Mouse (Mus musculus) hindbrain, embryonic 13.5 days (tissue): ENCODE results near the gene Rae1. TPM values are rescaled to one million over a fixed set of nuclear protein-coding genes. Genes with fewer than 3 reads are reported as not detected.

Experiments
- ATAC-seq: fragments of 200-750 bp; cut with Nextera tagmentation; 2 replicates; pipeline ENCODE4 v1.8.0; 2017; ENCODE audit warnings: moderate TSS enrichment; ENCODE audit not compliant: low FRiP score
- H3K27ac ChIP-seq: fragments of 300-500 bp; sonication (generic); 2 replicates; pipeline ENCODE4 v1.5.1; 2015; ENCODE audit warnings: inconsistent platforms, mild to moderate bottlenecking, moderate library complexity
- H3K27me3 ChIP-seq: fragments of 300-500 bp; sonication (generic); 2 replicates; pipeline ENCODE4 v1.6.1; 2015; ENCODE audit warnings: mild to moderate bottlenecking, inconsistent platforms
- H3K36me3 ChIP-seq: fragments of 300-500 bp; sonication (generic); 2 replicates; pipeline ENCODE4 v1.6.1; 2015; ENCODE audit warnings: mild to moderate bottlenecking, inconsistent platforms
- H3K4me1 ChIP-seq: fragments of 300-500 bp; sonication (generic); replicated peaks from 2 replicates; pipeline ENCODE4 v1.6.1; 2015; ENCODE audit warnings: inconsistent platforms
- H3K4me2 ChIP-seq: fragments of 300-500 bp; sonication (generic); 2 replicates; pipeline ENCODE4 v1.6.1; 2015; ENCODE audit warnings: inconsistent platforms, mild to moderate bottlenecking, moderate library complexity
- H3K4me3 ChIP-seq: fragments of 300-500 bp; sonication (generic); 2 replicates; pipeline ENCODE4 v1.5.1; 2015; ENCODE audit warnings: mild to moderate bottlenecking, inconsistent platforms
- H3K9ac ChIP-seq: fragments of 300-500 bp; sonication (generic); 2 replicates; pipeline ENCODE4 v1.6.1; 2015; ENCODE audit warnings: mild to moderate bottlenecking, inconsistent platforms
- H3K9me3 ChIP-seq: fragments of 300-500 bp; sonication (generic); 2 replicates; pipeline ENCODE4 v1.6.1; 2016; ENCODE audit warnings: inconsistent platforms
- WGBS: fragments of 180-500 bp; shearing (Covaris S2); methylation state at CpG from one replicate; pipeline ENCODE4 v1.1.7; 2015; 5-methylcytosine and 5-hydroxymethylcytosine counted together
- polyA plus RNA-seq: library from polyadenylated mRNA; unstranded; fragments of >200 nt; fragmentation: Nextera tagmentation; extraction: Ambion mirVana; gene quantifications from 2 replicates; pipeline ENCODE4 v1.2.1, GENCODE M21; 2015

Rae1 gene
- polyA plus RNA-seq, 1 experiment from 2014 or later: 118 TPM

DNA sequence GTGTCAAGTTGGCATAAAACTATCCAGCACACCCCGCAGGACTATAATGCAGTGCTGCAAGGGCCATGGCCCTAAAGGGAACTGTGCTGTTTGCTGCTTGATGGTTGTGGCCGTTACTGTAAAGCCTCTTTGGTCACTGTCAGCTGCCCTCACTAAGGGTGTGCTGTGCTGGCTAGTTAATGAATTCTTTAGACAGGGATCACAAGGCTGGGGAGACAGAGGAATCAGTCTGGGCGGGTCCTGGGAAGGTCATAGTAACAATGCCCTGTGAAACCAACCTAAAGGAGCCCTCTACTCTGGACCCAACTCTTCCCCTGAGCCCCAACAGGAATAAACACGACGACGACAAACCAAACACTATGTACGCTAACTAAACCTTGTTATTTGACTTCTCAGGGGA, 1.4 kb upstream of the Rae1 start:
- Histone ChIP-seq H3K36me3 (peaks cover 15% of the 10 kb centered on the region), H3K27me3 (0 out of 2 replicates have a peak, but pooled peaks cover 5% of the 10 kb centered on the region), H3K27ac (no peak overlapping the region), H3K9ac (no peak overlapping the region), H3K9me3 (no peaks in the 10 kb centered on the region), H3K4me2 (no peak overlapping the region), H3K4me3 (no peak overlapping the region), H3K4me1 (peaks cover 18% of the 10 kb centered on the region)
- no peak for ATAC-seq
- WGBS: 70% methylated on average over 7 of the region's 7 CpGs

DNA sequence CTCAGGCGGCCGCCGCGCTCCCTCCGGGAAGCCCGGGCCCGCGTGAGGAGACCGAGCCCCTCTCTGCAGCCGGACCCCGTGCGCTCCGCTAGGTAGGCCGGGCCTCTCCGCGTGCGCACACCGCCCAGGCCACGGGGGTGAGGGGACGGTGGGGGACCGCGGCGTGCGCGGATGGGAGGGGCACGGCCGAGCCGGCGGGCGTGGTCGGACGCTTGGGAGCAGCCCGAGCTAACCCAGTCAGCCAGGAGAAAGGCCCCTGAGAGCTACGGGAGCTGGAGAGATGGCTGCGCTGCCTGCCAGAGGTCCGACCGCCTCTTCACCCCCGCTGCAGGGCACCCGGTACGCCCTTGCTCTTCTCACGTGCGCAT, 352 bp downstream of the Rae1 start:
- Histone ChIP-seq H3K4me2 (peak overlapping the region; percentile 86), H3K4me3 (peak overlapping the region; percentile 99), H3K27ac (peak overlapping the region; percentile 89), H3K27me3 (0 out of 2 replicates have a peak, but pooled peaks cover 5% of the 10 kb centered on the region), H3K36me3 (peaks cover 33% of the 10 kb centered on the region), H3K9ac (peak overlapping the region; percentile 97), H3K9me3 (no peaks in the 10 kb centered on the region), H3K4me1 (peaks cover 18% of the 10 kb centered on the region)
- 0% methylated on average over 40 of the region's 42 CpGs for WGBS
- peak; percentile 89 for ATAC-seq

DNA sequence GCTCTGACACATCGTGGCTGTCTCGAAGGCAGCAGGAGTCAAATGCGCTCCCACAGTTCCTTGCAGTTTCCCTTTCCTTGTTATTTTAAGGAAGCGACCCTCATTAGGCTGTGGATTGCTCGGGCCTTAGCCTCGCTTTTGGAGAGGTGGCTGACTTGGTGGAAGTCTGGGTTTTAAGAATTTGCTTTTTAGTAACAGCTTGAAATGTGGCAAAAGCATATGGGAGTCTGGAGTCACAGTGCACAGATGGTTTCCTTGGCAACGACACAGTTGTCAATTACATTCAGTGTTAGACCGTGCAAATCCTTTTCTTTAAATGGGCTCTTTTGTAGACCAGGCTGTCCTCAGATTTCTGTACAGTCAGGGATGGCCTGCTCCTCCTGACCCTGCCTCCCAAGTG, 1.0 kb downstream of the Rae1 start:
- 0 out of 2 replicates have a peak, but pooled peaks cover 5% of the 10 kb centered on the region for H3K27me3 ChIP-seq
- H3K27ac ChIP-seq: no peak overlapping the region
- WGBS: 21% methylated on average over 8 of the region's 8 CpGs
- H3K4me3 ChIP-seq: peak overlapping the region; percentile 99
- ATAC-seq: no peak
- peaks cover 18% of the 10 kb centered on the region for H3K4me1 ChIP-seq
- no peaks in the 10 kb centered on the region for H3K9me3 ChIP-seq
- H3K36me3 ChIP-seq: peaks cover 39% of the 10 kb centered on the region
- peak overlapping the region; percentile 86 for H3K4me2 ChIP-seq
- peak overlapping the region; percentile 97 for H3K9ac ChIP-seq

DNA sequence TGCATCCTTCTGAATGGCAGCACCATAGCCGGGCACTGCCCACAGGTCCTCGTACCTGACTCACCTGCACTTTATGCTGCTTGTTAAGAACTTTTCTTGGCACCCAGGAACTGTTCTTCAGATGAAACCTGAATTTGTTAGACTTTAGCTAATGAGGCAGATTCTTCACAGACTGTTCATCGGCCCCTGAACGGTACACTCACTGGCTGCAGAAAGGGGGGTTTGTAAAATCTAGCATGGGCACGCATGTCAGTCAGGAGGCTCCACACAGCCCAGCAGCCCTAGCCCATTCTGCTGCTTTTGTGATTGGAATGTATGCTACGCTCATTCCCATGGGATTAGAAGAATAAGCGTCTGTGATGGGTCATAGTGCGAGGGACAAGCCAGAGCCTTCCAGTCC, 3.8 kb downstream of the Rae1 start:
- 91% methylated on average over 8 of the region's 8 CpGs for WGBS
- Histone ChIP-seq H3K27me3 (no peaks in the 10 kb centered on the region), H3K9me3 (no peaks in the 10 kb centered on the region), H3K4me1 (peaks cover 18% of the 10 kb centered on the region), H3K27ac (no peak overlapping the region), H3K4me3 (no peak overlapping the region), H3K36me3 (peaks cover 67% of the 10 kb centered on the region), H3K9ac (no peak overlapping the region), H3K4me2 (no peak overlapping the region)
- no peak for ATAC-seq

DNA sequence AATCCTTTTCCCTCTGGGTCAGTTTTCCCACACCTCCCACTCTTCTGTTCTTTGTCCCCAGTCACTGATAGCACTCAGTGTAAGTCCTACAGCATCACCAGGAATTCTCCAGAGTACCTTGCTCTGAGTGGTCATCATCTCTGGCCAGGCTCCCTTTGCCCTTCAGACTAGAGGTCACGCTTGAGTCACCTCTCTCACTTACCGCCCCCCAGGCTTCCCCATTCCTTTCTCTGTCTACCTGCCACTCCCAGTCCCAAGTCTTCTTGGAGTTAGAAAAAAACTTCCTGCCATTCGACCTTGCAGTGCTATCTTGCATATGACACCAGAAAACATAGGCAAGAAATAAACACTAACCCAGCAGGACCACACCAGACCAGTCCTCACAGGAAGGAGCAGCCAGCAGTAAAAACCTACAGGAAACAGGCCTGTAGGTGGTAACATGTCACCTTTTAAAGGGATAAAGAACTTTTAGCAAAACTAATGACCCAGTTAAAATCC, 10.4 kb downstream of the Rae1 start:
- Histone ChIP-seq H3K4me3 (no peak overlapping the region), H3K27ac (no peak overlapping the region), H3K4me1 (no peaks in the 10 kb centered on the region), H3K27me3 (no peaks in the 10 kb centered on the region), H3K36me3 (peaks cover 99% of the 10 kb centered on the region), H3K9ac (no peak overlapping the region), H3K4me2 (no peak overlapping the region), H3K9me3 (no peaks in the 10 kb centered on the region)
- ATAC-seq: no peak
- 79% methylated on average over 3 of the region's 3 CpGs for WGBS

DNA sequence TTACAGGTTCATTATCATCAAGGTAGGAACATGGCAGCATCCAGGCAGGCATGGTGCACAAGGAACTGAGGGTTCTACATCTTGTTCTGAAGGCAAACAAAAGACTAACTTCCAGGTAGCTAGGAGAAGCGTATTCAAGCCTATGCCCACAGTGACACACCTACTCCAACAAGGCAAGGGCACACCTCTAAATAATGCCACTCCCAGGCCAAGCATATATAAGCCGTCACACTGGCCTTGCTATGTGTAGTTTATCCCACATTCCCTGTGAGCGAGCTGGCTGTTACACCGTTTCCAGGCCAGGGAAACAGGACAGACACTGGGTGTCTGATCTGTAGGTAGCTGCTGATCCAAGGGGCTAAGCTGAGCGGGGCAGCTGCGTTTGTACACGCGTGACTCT, 11.5 kb downstream of the Rae1 start:
- H3K27me3 ChIP-seq: no peaks in the 10 kb centered on the region
- 97% methylated on average over 8 of the region's 8 CpGs for WGBS

DNA sequence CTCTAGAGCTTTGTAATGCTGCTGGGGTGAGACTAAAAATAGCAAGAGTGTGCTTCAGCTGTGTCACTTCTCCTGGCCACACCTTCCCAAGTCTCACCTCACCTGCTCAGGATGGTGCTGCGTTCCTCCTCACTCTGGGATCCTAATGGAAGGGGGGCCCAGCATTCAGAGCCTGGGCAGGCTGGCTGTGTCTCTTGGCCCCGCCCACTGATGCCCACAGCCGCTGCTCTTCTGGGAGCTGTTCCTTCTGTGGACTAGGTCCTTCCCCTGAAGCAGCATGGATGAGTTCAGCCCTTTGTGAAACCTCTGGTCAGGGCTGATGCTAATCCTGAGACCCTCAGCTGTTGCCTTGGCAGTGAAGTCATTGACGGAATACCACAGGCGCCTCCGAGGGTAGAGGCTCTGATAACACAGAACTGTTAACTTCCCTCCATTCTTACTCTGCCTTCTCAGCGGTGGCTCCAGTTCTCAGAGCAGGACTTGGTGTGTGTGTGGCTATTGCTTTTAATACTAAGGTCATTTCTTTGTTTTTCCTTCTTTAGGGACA, 14.9 kb downstream of the Rae1 start:
- peaks cover 7% of the 10 kb centered on the region for H3K4me1 ChIP-seq
- no peak for ATAC-seq
- H3K9ac ChIP-seq: no peak overlapping the region
- H3K27me3 ChIP-seq: peaks cover 27% of the 10 kb centered on the region
- no peak overlapping the region for H3K4me2 ChIP-seq
- WGBS: 83% methylated on average over 7 of the region's 7 CpGs
- no peaks in the 10 kb centered on the region for H3K9me3 ChIP-seq
- H3K27ac ChIP-seq: no peak overlapping the region
- no peak overlapping the region for H3K4me3 ChIP-seq
- peaks cover 68% of the 10 kb centered on the region for H3K36me3 ChIP-seq

More for the DNA sequence above, 11.5 kb downstream of the Rae1 start:
- no peaks in the 10 kb centered on the region for H3K4me1 ChIP-seq
- H3K36me3 ChIP-seq: peaks cover 100% of the 10 kb centered on the region
- no peak overlapping the region for H3K9ac ChIP-seq
- no peak overlapping the region for H3K4me3 ChIP-seq
- H3K27ac ChIP-seq: no peak overlapping the region
- no peaks in the 10 kb centered on the region for H3K9me3 ChIP-seq
- ATAC-seq: no peak
- H3K4me2 ChIP-seq: no peak overlapping the region

DNA sequence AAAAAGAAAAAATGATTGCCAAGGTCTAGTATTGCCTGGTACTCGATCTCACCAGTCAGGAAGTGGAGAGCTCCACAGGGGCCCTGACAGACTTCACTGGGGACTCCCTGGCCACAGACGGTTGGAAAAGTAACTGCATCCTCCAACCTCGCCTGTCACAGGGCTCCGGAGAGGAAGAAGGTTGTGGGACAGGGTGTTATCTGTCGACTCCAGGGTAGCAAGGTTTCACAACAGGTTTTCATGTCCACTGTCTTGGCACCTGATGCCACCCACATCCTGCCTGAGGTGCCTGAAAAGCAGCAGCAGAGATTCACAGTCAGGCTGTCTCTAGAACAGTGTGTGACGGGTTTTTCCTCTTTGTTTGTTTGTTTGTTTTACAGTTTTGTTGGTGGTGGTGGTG, 18.0 kb downstream of the Rae1 start:
- Histone ChIP-seq H3K27me3 (peaks cover 42% of the 10 kb centered on the region), H3K27ac (no peak overlapping the region), H3K4me1 (peaks cover 22% of the 10 kb centered on the region), H3K9me3 (no peaks in the 10 kb centered on the region), H3K4me3 (no peak overlapping the region), H3K9ac (no peak overlapping the region), H3K4me2 (no peak overlapping the region), H3K36me3 (peaks cover 37% of the 10 kb centered on the region)
- 44% methylated on average over 6 of the region's 6 CpGs for WGBS
- ATAC-seq: no peak

DNA sequence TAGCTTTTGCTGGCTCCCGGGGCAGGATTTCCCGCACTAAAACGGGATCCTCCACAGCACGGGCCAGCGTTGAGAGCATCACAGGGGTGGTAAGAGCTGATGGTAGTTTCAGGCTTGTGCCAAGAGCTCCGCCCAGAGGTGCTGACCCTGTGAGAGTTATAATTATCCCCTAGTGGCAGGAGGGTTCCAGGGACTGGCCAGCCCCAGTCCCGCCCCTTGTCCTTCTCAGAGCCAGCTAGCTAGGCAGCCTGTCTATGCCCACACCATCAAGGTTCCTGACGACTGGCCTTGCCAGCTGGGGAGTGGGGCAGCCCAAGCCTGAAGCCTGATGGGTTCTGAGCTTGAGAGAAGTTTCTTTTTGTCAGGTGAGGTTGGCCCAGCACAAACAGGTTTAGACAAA, 18.7 kb downstream of the Rae1 start:
- H3K27me3 ChIP-seq: peaks cover 42% of the 10 kb centered on the region
- no peak overlapping the region for H3K9ac ChIP-seq
- no peaks in the 10 kb centered on the region for H3K9me3 ChIP-seq
- WGBS: 19% methylated on average over 8 of the region's 8 CpGs
- ATAC-seq: no peak
- H3K27ac ChIP-seq: no peak overlapping the region
- H3K36me3 ChIP-seq: peaks cover 30% of the 10 kb centered on the region
- peaks cover 29% of the 10 kb centered on the region for H3K4me1 ChIP-seq
- no peak overlapping the region for H3K4me3 ChIP-seq
- H3K4me2 ChIP-seq: no peak overlapping the region

DNA sequence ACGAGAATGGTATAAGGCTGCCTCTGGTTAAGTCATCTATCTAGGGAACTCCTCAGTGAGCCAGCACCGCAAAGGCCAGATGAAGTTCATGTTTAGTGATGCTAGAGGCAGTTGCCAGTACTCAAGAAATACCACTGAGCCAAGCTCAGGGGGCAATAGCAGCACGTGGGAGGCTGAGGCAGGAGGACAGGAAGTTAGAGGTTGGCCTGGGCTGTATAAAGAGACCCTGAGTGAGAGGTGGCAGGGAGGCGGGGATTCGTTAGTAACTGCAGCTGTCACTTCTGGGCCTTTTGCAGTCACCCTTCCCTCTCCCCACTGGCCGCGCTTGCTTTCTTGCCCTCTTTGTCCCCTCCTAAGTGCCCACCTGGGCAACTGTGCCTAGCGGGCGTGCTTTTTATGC, 19.4 kb downstream of the Rae1 start:
- no peak overlapping the region for H3K27ac ChIP-seq
- peaks cover 42% of the 10 kb centered on the region for H3K27me3 ChIP-seq
- H3K9me3 ChIP-seq: no peaks in the 10 kb centered on the region
- WGBS: 14% methylated on average over 9 of the region's 9 CpGs
- H3K4me3 ChIP-seq: peak overlapping the region; percentile 41
- 0 out of 2 replicates have a peak, but pooled peaks have one; percentile 7 for ATAC-seq
- H3K4me2 ChIP-seq: peak overlapping the region; percentile 72
- H3K4me1 ChIP-seq: peaks cover 36% of the 10 kb centered on the region
- peak overlapping the region; percentile 55; the same call in 1 of the 2 replicates for H3K9ac ChIP-seq
- peaks cover 23% of the 10 kb centered on the region for H3K36me3 ChIP-seq

DNA sequence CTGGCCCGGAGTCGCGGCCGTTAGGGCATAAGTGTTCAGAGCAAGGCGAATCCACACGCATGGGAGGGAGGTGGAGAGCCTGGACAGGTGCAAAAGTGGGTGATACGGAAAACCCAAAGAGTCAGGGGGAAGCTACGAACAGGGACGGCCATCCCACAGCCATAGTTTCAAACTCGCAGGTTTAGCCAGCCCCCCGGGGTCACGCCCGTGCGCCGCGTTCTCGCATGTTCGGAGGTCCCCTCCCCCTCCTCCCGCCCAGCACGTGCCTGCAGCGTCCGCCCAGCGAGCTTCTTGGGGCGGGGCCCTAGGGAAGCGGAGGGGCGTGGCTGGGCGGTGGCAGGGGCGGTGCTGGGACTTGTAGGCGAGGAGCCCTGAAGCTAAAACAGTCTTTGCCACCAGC, 19.9 kb downstream of the Rae1 start:
- Histone ChIP-seq H3K9ac (peak overlapping the region; percentile 55; the same call in 1 of the 2 replicates), H3K27ac (no peak overlapping the region), H3K36me3 (peaks cover 19% of the 10 kb centered on the region), H3K4me3 (peak overlapping the region; percentile 41), H3K27me3 (peaks cover 42% of the 10 kb centered on the region), H3K9me3 (no peaks in the 10 kb centered on the region), H3K4me1 (peaks cover 41% of the 10 kb centered on the region), H3K4me2 (peak overlapping the region; percentile 72)
- under 1% methylated on average over 28 of the region's 29 CpGs for WGBS
- peak; percentile 58 for ATAC-seq

DNA sequence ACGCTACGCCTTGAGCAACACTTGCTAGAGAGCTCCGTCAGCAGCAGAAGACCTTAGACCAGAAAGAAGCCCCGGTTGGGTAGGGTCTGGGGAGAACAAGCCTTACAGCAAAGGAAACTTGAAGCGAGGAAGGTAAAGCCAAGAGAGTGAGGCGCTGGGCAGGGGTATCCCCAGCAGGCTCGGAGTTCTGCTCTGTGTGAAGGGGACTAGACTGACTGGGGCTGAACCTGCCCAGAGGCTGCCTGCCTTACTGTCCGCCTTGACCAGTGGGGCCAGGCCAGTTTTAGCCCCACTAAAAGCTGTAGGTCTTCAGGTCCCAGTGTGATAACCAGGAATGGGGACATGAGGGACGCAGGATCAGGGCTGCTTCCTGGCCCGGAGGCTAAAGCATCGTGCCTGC, 20.5 kb downstream of the Rae1 start, which contains the start of gene Rbm38:
Rbm38 (plus strand) TSS at position 69 of the 400 bp plus-strand sequence.
- ATAC-seq: no peak
- no peak within 1 kb of the TSS for H3K27ac ChIP-seq
- peaks cover 42% of the 10 kb centered on the region for H3K27me3 ChIP-seq
- peak within 1 kb of the TSS; percentile 41 for H3K4me3 ChIP-seq
- H3K4me1 ChIP-seq: peaks cover 47% of the 10 kb centered on the region
- H3K4me2 ChIP-seq: peak within 1 kb of the TSS; percentile 91
- 29% methylated on average over 11 of the region's 11 CpGs for WGBS
- peak within 1 kb of the TSS; percentile 55; the same call in 1 of the 2 replicates for H3K9ac ChIP-seq
- H3K9me3 ChIP-seq: no peaks in the 10 kb centered on the region
- peaks cover 12% of the 10 kb centered on the region for H3K36me3 ChIP-seq

DNA sequence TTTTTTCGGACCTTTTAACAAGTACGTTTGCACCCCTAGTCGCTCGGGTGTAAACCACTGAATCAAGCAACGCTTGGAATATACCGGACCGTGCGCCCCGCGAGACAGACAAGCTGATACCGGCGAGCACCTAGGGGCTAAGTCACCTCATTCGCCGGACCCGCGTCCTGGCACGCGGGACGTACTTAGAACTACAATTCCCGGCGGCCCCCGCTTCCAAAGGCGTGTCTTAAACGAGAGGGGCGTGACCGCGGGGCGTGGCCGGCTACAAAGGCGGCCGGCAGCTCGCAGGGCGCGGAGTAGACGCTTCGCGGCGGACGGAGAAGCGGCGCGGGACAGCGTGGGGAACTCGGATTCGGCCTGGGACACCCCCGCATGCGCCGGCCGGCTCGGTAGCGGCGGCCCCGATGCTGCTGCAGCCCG, 21.7 kb downstream of the Rae1 start:
- peaks cover 59% of the 10 kb centered on the region for H3K4me1 ChIP-seq

More for the DNA sequence above, 21.7 kb downstream of the Rae1 start:
- ATAC-seq: peak; percentile 80
- peak overlapping the region; percentile 91 for H3K4me2 ChIP-seq
- no peaks in the 10 kb centered on the region for H3K9me3 ChIP-seq
- peak overlapping the region; percentile 80 for H3K27ac ChIP-seq
- peaks cover 42% of the 10 kb centered on the region for H3K27me3 ChIP-seq
- H3K4me3 ChIP-seq: peak overlapping the region; percentile 75
- H3K9ac ChIP-seq: peak overlapping the region; percentile 85
- peaks cover under 1% of the 10 kb centered on the region; the same call in 1 of the 2 replicates for H3K36me3 ChIP-seq
- under 1% methylated on average over 54 of the region's 54 CpGs for WGBS
